Mouse (Mus musculus) liver, embryonic 15.5 days (tissue): ENCODE data around the gene Olfr229. TPM values are rescaled to one million over a fixed set of nuclear protein-coding genes. Genes with fewer than 3 reads are reported as not detected.

Experiments
- polyA plus RNA-seq: library from polyadenylated mRNA; unstranded; fragments of >200 nt; fragmentation: Nextera tagmentation; extraction: Ambion mirVana; gene quantifications from 2 replicates; pipeline ENCODE4 v1.2.1, GENCODE M21; 2015

Olfr229 gene
- polyA plus RNA-seq, 1 experiment from 2014 or later, result not detected

Other genes with a start within 250 kb of the Olfr229 start
- not detected in 2 replicates for gene Olfr963, start 240.1 kb upstream of the Olfr229 start, polyA plus RNA-seq
- gene Olfr149, start 200.2 kb upstream of the Olfr229 start, polyA plus RNA-seq, result not detected in 2 replicates
- gene Olfr965, start 196.0 kb upstream of the Olfr229 start, polyA plus RNA-seq, result not detected in 2 replicates
- not detected in 2 replicates for gene Olfr150, start 176.4 kb upstream of the Olfr229 start, polyA plus RNA-seq
- not detected in 2 replicates for gene Olfr967, start 161.1 kb upstream of the Olfr229 start, polyA plus RNA-seq
- gene Olfr968, start 124.1 kb upstream of the Olfr229 start, polyA plus RNA-seq, result not detected in 2 replicates
- not detected in 2 replicates for gene Olfr969, start 116.4 kb upstream of the Olfr229 start, polyA plus RNA-seq
- not detected in 2 replicates for gene Olfr970, start 98.5 kb upstream of the Olfr229 start, polyA plus RNA-seq
- gene Olfr971, start 70.5 kb upstream of the Olfr229 start, polyA plus RNA-seq, result not detected in 2 replicates
- not detected in 2 replicates for gene Olfr972, start 40.9 kb upstream of the Olfr229 start, polyA plus RNA-seq
- gene Olfr974, start 30.2 kb downstream of the Olfr229 start, polyA plus RNA-seq, result not detected in 2 replicates
- gene Olfr975, start 44.7 kb downstream of the Olfr229 start, polyA plus RNA-seq, result not detected in 2 replicates
- not detected in 2 replicates for gene Olfr976, start 53.8 kb downstream of the Olfr229 start, polyA plus RNA-seq
- gene Olfr978, start 84.8 kb downstream of the Olfr229 start, polyA plus RNA-seq, result not detected in 2 replicates
- gene Olfr979, start 96.1 kb downstream of the Olfr229 start, polyA plus RNA-seq, result not detected in 2 replicates
- not detected in 2 replicates for gene Olfr980, start 102.2 kb downstream of the Olfr229 start, polyA plus RNA-seq
- gene Olfr981, start 114.1 kb downstream of the Olfr229 start, polyA plus RNA-seq, result not detected in 2 replicates
- not detected in 2 replicates for gene Olfr982, start 166.5 kb downstream of the Olfr229 start, polyA plus RNA-seq
- gene Olfr983, start 186.3 kb downstream of the Olfr229 start, polyA plus RNA-seq, result not detected in 2 replicates
- gene Olfr984, start 206.9 kb downstream of the Olfr229 start, polyA plus RNA-seq, result not detected in 2 replicates
- not detected in 2 replicates for gene Olfr985, start 222.8 kb downstream of the Olfr229 start, polyA plus RNA-seq
- gene Tmem225, start 240.8 kb downstream of the Olfr229 start, polyA plus RNA-seq, result not detected in 2 replicates